Mouse (Mus musculus) liver, embryonic 14.5 days (tissue): Measurements from ENCODE around the gene Dis3l. TPM values are rescaled to one million over a fixed set of nuclear protein-coding genes. Genes with fewer than 3 reads are reported as not detected.
A peak's percentile ranks its signal among the peaks of the same experiment; 100 is the strongest.
"Not testable (repeated sequence)": the region's sequence is repeated elsewhere in the genome, so short reads cannot be mapped to it uniquely, and the experiment has no call there.

Source experiments
- ATAC-seq: fragments of 200-750 bp; cut with Nextera tagmentation; 2 replicates; pipeline ENCODE4 v1.8.0; 2017; ENCODE audit warnings: moderate number of reproducible peaks, mild to moderate bottlenecking, moderate library complexity; ENCODE audit not compliant: insufficient read depth
- DNase-seq, 3 experiments: peaks; one replicate each; pipeline ENCODE4 v3.0.0-alpha.2; 2012 to 2013; ENCODE audit warnings: low read depth in 3 of 3, low spot score in 3 of 3
- H3K27ac ChIP-seq: fragments of 300-500 bp; sonication (generic); 2 replicates; pipeline ENCODE4 v1.5.1; 2014; ENCODE audit warnings: moderate library complexity, mild to moderate bottlenecking, control low read depth, inconsistent platforms
- H3K27me3 ChIP-seq: fragments of 300-500 bp; sonication (generic); 2 replicates; pipeline ENCODE4 v1.6.1; 2014; ENCODE audit warnings: mild to moderate bottlenecking, low read length, moderate library complexity; ENCODE audit not compliant: control insufficient read depth, insufficient read depth
- H3K36me3 ChIP-seq: fragments of 300-500 bp; sonication (generic); replicated peaks from 2 replicates; pipeline ENCODE4 v1.6.1; 2014; ENCODE audit warnings: low read depth; ENCODE audit not compliant: control insufficient read depth, insufficient read depth
- H3K4me1 ChIP-seq, 2 experiments: fragments of 200-500 bp in 1 of 2; fragments of 300-500 bp in 1 of 2; sonication (generic) in 1 of 2; replicated peaks; 2 replicates each; pipeline ENCODE4 v1.6.1; 2012 to 2014; ENCODE audit warnings: antibody characterized with exemption in 1 of 2, inconsistent platforms in 1 of 2, low read length in 1 of 2; ENCODE audit not compliant: control insufficient read depth in 2 of 2, insufficient read depth in 2 of 2
- H3K4me2 ChIP-seq: fragments of 300-500 bp; sonication (generic); 2 replicates; pipeline ENCODE4 v1.6.1; 2014; ENCODE audit warnings: low read depth, mild to moderate bottlenecking, control low read depth, moderate library complexity
- H3K4me3 ChIP-seq, 2 experiments: fragments of 200-500 bp in 1 of 2; fragments of 300-500 bp in 1 of 2; sonication (generic) in 1 of 2; 2 replicates each; pipeline ENCODE4 v1.5.1; 2012 to 2014; ENCODE audit warnings: low read depth in 2 of 2, low read length in 2 of 2, mild to moderate bottlenecking in 2 of 2, control low read depth in 1 of 2, inconsistent platforms in 1 of 2, moderate library complexity in 1 of 2; ENCODE audit not compliant: insufficient read depth in 1 of 2
- H3K9ac ChIP-seq: fragments of 300-500 bp; sonication (generic); replicated peaks from 2 replicates; pipeline ENCODE4 v1.6.1; 2014; ENCODE audit warnings: mild to moderate bottlenecking, control low read depth, moderate library complexity
- H3K9me3 ChIP-seq: fragments of 300-500 bp; sonication (generic); 2 replicates; pipeline ENCODE4 v1.6.1; 2016; ENCODE audit warnings: low read length, mixed read lengths; ENCODE audit not compliant: control insufficient read depth
- CTCF ChIP-seq: IDR thresholded peaks from 2 replicates; pipeline ENCODE4 v1.5.1; 2016; ENCODE audit warnings: antibody characterized with exemption, low read depth, control low read depth
- EP300 ChIP-seq: IDR thresholded peaks from 2 replicates; pipeline ENCODE4 v1.6.1; 2016; ENCODE audit warnings: antibody characterized with exemption, low read depth
- WGBS: fragments of 180-500 bp; shearing (Covaris S2); extraction: QIAGEN DNeasy Blood & Tissue Kit; methylation state at CpG from one replicate; pipeline ENCODE4 v1.1.7; 2014; ENCODE audit not compliant: insufficient replicate concordance; 5-methylcytosine and 5-hydroxymethylcytosine counted together
- polyA plus RNA-seq, 2 experiments: library from polyadenylated mRNA; depleted of rRNA in 1 of 2; stranded (reverse) in 1 of 2; unstranded in 1 of 2; fragments of >200 nt; fragmentation: Nextera tagmentation in 1 of 2; extraction: Ambion mirVana in 1 of 2; gene quantifications; 2 replicates each; pipeline versions ENCODE4 v1.2.1 to v1.2.3; 2012 to 2014

Dis3l gene
- polyA plus RNA-seq, 2 experiments = 4.9 to 8.0 TPM

DNA sequence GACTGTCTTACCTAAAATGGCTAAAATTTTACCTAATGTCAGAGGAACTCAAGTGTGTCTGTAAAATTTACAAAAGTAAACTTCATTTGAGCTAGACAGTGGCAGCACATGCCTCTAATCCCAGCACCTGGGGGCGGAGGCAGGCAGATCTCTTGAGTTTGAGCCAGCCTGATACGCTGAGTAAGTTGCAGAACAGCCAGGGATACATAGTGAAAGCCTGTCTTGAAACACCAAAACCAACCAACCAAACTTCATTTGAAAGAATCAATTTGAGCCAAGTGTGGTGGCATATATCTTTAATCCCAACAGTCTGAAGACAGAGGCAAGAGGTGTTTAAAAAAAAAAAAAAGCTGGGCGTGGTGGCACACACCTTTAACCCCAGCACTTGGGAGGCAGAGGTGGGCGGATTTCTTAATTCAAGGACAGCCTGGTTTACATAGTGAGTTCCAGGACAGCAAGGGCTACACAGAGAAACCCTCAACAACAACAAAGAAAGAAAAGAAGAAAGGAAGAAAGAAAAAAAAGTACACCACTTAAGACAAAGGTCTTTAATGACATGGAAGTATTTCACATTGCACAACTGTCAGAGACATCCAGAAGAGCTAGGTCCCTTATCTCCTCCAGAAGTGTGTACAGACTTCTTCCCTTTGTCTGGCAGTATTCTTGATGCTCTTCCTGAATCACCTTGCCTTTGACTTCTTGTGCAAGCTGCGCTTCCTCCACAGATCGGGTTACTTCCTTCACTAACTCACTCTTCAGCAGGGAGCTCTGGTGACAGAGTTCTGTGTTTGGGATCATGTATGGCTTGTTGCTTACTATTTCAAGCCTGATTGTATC lies 34.4 kb downstream of the Dis3l start:
- TF ChIP-seq CTCF = no peak
- TF ChIP-seq EP300 = no peak
- no peak overlapping the region for H3K4me2 ChIP-seq
- ATAC-seq = no peak
- H3K27me3 ChIP-seq = no peaks in the 10 kb centered on the region
- no peak overlapping the region for H3K27ac ChIP-seq
- no peak overlapping the region for H3K4me3 ChIP-seq
- WGBS = 68% methylated on average over 6 of the region's 6 CpGs
- H3K4me1 ChIP-seq = no peaks in the 10 kb centered on the region
- DNase-seq = no peak
- no peak overlapping the region for H3K9ac ChIP-seq
- peaks cover 48% of the 10 kb centered on the region for H3K36me3 ChIP-seq
- H3K9me3 ChIP-seq = no peaks in the 10 kb centered on the region

DNA sequence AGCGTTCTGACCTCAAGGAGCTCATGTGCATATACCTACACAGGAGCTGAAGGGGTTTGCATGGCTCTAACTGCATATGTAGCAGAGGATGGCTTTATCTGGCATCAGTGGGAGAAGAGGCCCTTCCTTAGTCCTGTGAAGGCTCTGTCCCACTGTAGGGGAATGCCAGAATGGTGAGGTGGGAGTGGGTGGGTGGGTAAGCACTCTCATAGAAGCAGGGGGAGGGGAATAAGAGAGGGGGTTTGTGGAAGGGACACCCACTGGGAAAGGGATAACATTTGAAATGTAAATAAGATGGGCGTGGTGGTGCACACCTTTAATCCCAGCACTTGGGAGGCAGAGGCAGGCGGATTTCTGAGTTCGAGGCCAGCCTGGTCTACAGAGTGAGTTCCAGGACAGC lies 38.0 kb downstream of the Dis3l start:
- H3K27me3 ChIP-seq, H3K27ac ChIP-seq, H3K4me1 ChIP-seq, H3K9me3 ChIP-seq, DNase-seq, H3K9ac ChIP-seq, H3K4me3 ChIP-seq, ATAC-seq, H3K4me2 ChIP-seq: not testable (repeated sequence)
- 84% methylated on average over 4 of the region's 4 CpGs for WGBS
- peaks cover 84% of the 10 kb centered on the region for H3K36me3 ChIP-seq

DNA sequence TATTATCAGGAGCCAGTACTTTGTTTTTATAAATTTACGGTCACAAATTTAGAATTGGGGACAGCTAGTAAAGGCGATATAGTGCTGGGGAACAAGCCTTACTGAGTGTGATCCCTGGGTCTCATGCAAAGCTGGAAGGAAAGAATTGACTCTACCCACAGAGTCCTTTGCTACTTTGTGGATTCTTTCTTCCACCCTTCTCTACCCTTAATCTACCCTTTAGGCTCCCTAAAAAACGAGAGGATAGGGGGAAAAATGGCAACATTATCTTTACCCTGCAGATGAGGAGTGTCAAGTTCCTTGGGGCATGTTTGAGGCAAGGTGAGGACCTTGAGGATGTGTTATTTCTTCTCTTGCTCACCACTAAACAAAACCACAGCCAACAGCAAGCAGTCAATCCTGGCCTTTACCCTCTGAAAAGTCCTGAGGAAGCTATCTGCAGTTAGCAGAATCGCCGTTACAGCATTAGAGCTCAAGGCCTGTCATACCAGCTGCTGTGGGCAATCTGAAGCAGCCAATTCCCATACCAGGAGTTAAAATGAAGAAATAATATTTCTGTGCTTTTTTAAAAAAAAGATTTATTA lies 58.6 kb downstream of the Dis3l start:
- DNase-seq (no peak), ATAC-seq (peak; percentile 12; the same call in 1 of the 2 replicates)
- Histone ChIP-seq H3K36me3 (peaks cover 4% of the 10 kb centered on the region), H3K4me2 (peak overlapping the region; percentile 76), H3K9me3 (no peaks in the 10 kb centered on the region), H3K4me1 (peaks cover 6 to 8% of the 10 kb centered on the region in 2 experiments; a peak in 3 of 4 replicates), H3K4me3 (peak overlapping the region; percentile 94), H3K27me3 (no peaks in the 10 kb centered on the region), H3K27ac (peak overlapping the region; percentile 73), H3K9ac (peak overlapping the region; percentile 99)
- WGBS = 8% methylated on average over 5 of the region's 5 CpGs
- no peak for TF ChIP-seq CTCF
- TF ChIP-seq EP300 = no peak

DNA sequence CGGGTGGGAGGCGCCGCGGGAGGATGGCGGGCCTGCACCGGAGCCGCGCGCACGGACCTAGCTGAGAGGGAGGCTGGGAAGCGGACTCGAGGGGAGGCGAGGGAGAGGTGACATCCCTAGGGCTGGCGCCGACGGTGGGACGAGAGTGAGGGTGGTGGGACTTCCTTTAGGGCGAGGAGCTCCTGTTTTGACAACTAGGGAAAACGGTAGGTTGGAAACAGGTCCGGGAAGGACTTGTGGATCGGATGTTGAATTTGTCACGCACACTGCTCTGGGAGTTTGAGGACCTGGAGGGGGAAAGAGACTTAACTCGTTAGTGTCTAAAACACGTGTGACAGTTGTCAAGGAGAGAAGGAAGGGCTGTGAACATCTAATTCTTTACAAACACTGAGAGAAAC lies 59.3 kb downstream of the Dis3l start:
- Histone ChIP-seq H3K27ac (peak overlapping the region; percentile 73), H3K4me1 (peaks cover 6 to 8% of the 10 kb centered on the region in 2 experiments; a peak in 3 of 4 replicates), H3K36me3 (peaks cover 4% of the 10 kb centered on the region), H3K4me3 (peak overlapping the region; percentile 94), H3K9ac (peak overlapping the region; percentile 99), H3K9me3 (no peaks in the 10 kb centered on the region), H3K27me3 (no peaks in the 10 kb centered on the region), H3K4me2 (peak overlapping the region; percentile 76)
- peak in 1 of 3 experiments; percentile 36 for DNase-seq
- TF ChIP-seq CTCF (no peak), EP300 (no peak; the same call in 1 of the 2 replicates)
- WGBS = under 1% methylated on average over 24 of the region's 24 CpGs
- peak; percentile 84 for ATAC-seq

DNA sequence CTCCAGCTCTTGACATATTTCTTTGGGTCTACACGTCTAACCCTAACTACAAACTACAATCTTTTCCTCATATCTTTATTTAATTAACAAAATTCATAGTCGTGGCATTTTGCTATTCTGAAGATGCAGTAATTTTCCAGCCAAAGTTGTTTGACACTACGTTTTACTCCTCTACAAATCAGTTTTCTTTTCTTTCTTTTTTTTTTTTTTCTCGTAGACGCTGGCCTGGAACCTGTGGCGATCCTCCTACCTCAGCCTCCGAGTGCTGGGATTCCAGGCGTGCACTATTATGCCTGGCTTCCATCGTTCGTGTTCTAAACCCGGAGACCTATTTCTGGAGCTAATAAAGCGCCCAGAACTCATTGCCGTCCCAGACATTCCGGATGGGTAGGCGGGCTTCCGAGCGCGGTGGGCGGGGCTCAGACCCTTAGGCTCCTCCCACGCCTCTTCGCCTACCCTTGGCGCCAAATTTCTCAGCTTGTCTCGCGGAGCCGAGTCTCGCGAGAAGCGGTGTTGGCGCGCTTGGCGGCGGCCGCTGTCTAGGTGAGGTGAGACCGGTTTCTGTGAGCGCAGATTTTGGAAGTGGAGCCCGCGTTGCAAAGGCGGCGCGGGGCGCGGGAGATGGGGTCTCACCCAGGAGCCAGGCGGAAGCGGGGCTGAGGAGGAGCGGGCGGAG lies 59.8 kb downstream of the Dis3l start, which contains the start of gene Tipin:
Tipin (plus strand) TSS at position 477 of the 676 bp plus-strand sequence.
- no peaks in the 10 kb centered on the region for H3K9me3 ChIP-seq
- peak within 1 kb of the TSS; percentile 99 for H3K9ac ChIP-seq
- no peak for TF ChIP-seq CTCF
- peak; percentile 80 for TF ChIP-seq EP300
- no peaks in the 10 kb centered on the region for H3K27me3 ChIP-seq
- H3K4me3 ChIP-seq = peak within 1 kb of the TSS; percentile 94
- peak; percentile 87 for ATAC-seq
- peak; percentile 86 to 89 (median 87) for DNase-seq
- WGBS = 2% methylated on average over 46 of the region's 46 CpGs
- H3K4me1 ChIP-seq = peaks cover 6 to 8% of the 10 kb centered on the region in 2 experiments; a peak in 3 of 4 replicates
- H3K36me3 ChIP-seq = peaks cover 4% of the 10 kb centered on the region
- peak within 1 kb of the TSS; percentile 73 for H3K27ac ChIP-seq
- H3K4me2 ChIP-seq = peak within 1 kb of the TSS; percentile 76
